Mouse (Mus musculus): ENCODE measurements around the gene Scnn1g. TPM values are rescaled to one million over a fixed set of nuclear protein-coding genes. Genes with fewer than 3 reads are reported as not detected.

Gene Scnn1g
- polyA plus RNA-seq (2015; fragmentation: Nextera tagmentation; extraction: Ambion mirVana) = 0.11 TPM in 1 of 2 replicates, not detected in the other

- Histone ChIP-seq H3K36me3 (ENCODE audit: control insufficient read depth, insufficient read depth, low read length) (no peaks in the 10 kb centered on the region), H3K9me3 (ENCODE audit: control insufficient read depth, low read length) (no peaks in the 10 kb centered on the region), H3K4me2 (ENCODE audit: low read length) (peak within 1 kb of the TSS; percentile 95), H3K27ac (ENCODE audit: low read depth, low read length) (no peak within 1 kb of the TSS), H3K4me3 (ENCODE audit: low read length) (peak within 1 kb of the TSS; percentile 45), H3K4me1 (ENCODE audit: control insufficient read depth, insufficient read depth, low read depth, low read length) (peaks cover 7% of the 10 kb centered on the region; the same call in 1 of the 2 replicates), H3K9ac (ENCODE audit: low read depth, low read length) (peak within 1 kb of the TSS; percentile 50; the same call in 1 of the 2 replicates), H3K27me3 (replicated peaks; ENCODE audit: control insufficient read depth, insufficient read depth, low read length) (peaks cover 15% of the 10 kb centered on the region)
- 1% methylated on average over 38 of the region's 38 CpGs for WGBS
- ATAC-seq = peak; percentile 97
These were observed at the start of gene Scnn1g for GRCm38 (mm10) chr7:121734171-121734831. Gene Scnn1g (plus strand): TSS chr7:121734479.

- Histone ChIP-seq H3K9ac (ENCODE audit: low read depth, low read length) (no peak overlapping the region), H3K4me2 (ENCODE audit: low read length) (no peak overlapping the region), H3K4me1 (ENCODE audit: control insufficient read depth, insufficient read depth, low read depth, low read length) (no peaks in the 10 kb centered on the region), H3K4me3 (ENCODE audit: low read length) (no peak overlapping the region), H3K27me3 (replicated peaks; ENCODE audit: control insufficient read depth, insufficient read depth, low read length) (no peaks in the 10 kb centered on the region), H3K27ac (ENCODE audit: low read depth, low read length) (no peak overlapping the region), H3K9me3 (ENCODE audit: control insufficient read depth, low read length) (no peaks in the 10 kb centered on the region), H3K36me3 (ENCODE audit: control insufficient read depth, insufficient read depth, low read length) (no peaks in the 10 kb centered on the region)
- no peak for ATAC-seq
- 90% methylated on average over 5 of the region's 5 CpGs for WGBS
These were observed 48.9 kb upstream of the Scnn1g start for GRCm38 (mm10) chr7:121685140-121685984.

- H3K4me3 ChIP-seq (ENCODE audit: low read length) = no peak overlapping the region
- no peaks in the 10 kb centered on the region for H3K9me3 ChIP-seq (ENCODE audit: control insufficient read depth, low read length)
- H3K9ac ChIP-seq (ENCODE audit: low read depth, low read length) = no peak overlapping the region
These were observed 44.9 kb upstream of the Scnn1g start for GRCm38 (mm10) chr7:121689338-121689737.

GRCm38 (mm10) chr7:121691803-121692202 lies 42.5 kb upstream of the Scnn1g start:
- 77% methylated on average over 2 of the region's 2 CpGs for WGBS
- Histone ChIP-seq H3K4me1 (ENCODE audit: control insufficient read depth, insufficient read depth, low read depth, low read length) (no peaks in the 10 kb centered on the region), H3K4me2 (ENCODE audit: low read length) (no peak overlapping the region), H3K4me3 (ENCODE audit: low read length) (no peak overlapping the region), H3K9ac (ENCODE audit: low read depth, low read length) (no peak overlapping the region), H3K27ac (ENCODE audit: low read depth, low read length) (no peak overlapping the region), H3K36me3 (ENCODE audit: control insufficient read depth, insufficient read depth, low read length) (no peaks in the 10 kb centered on the region), H3K9me3 (ENCODE audit: control insufficient read depth, low read length) (no peaks in the 10 kb centered on the region), H3K27me3 (replicated peaks; ENCODE audit: control insufficient read depth, insufficient read depth, low read length) (no peaks in the 10 kb centered on the region)
- ATAC-seq = no peak

More at GRCm38 (mm10) chr7:121689338-121689737, 44.9 kb upstream of the Scnn1g start:
- Histone ChIP-seq H3K4me1 (ENCODE audit: control insufficient read depth, insufficient read depth, low read depth, low read length) (no peaks in the 10 kb centered on the region), H3K27ac (ENCODE audit: low read depth, low read length) (no peak overlapping the region), H3K4me2 (ENCODE audit: low read length) (no peak overlapping the region), H3K27me3 (replicated peaks; ENCODE audit: control insufficient read depth, insufficient read depth, low read length) (no peaks in the 10 kb centered on the region), H3K36me3 (ENCODE audit: control insufficient read depth, insufficient read depth, low read length) (no peaks in the 10 kb centered on the region)
- no peak for ATAC-seq

GRCm38 (mm10) chr7:121697170-121697569 lies 37.1 kb upstream of the Scnn1g start:
- Histone ChIP-seq H3K9ac (ENCODE audit: low read depth, low read length) (no peak overlapping the region), H3K4me3 (ENCODE audit: low read length) (no peak overlapping the region), H3K36me3 (ENCODE audit: control insufficient read depth, insufficient read depth, low read length) (no peaks in the 10 kb centered on the region; the same call in 1 of the 2 replicates), H3K27ac (ENCODE audit: low read depth, low read length) (no peak overlapping the region), H3K4me1 (ENCODE audit: control insufficient read depth, insufficient read depth, low read depth, low read length) (no peaks in the 10 kb centered on the region), H3K27me3 (replicated peaks; ENCODE audit: control insufficient read depth, insufficient read depth, low read length) (no peaks in the 10 kb centered on the region), H3K4me2 (ENCODE audit: low read length) (no peak overlapping the region), H3K9me3 (ENCODE audit: control insufficient read depth, low read length) (no peaks in the 10 kb centered on the region)
- no peak for ATAC-seq

GRCm38 (mm10) chr7:121697574-121697973 lies 36.7 kb upstream of the Scnn1g start:
- no peak for ATAC-seq
- H3K27me3 ChIP-seq (replicated peaks; ENCODE audit: control insufficient read depth, insufficient read depth, low read length) = no peaks in the 10 kb centered on the region
- H3K36me3 ChIP-seq (ENCODE audit: control insufficient read depth, insufficient read depth, low read length) = no peaks in the 10 kb centered on the region; the same call in 1 of the 2 replicates
- H3K4me2 ChIP-seq (ENCODE audit: low read length) = no peak overlapping the region
- 35% methylated on average over 1 of the region's 1 CpGs for WGBS
- no peak overlapping the region for H3K27ac ChIP-seq (ENCODE audit: low read depth, low read length)
- H3K4me3 ChIP-seq (ENCODE audit: low read length) = no peak overlapping the region
- no peaks in the 10 kb centered on the region for H3K4me1 ChIP-seq (ENCODE audit: control insufficient read depth, insufficient read depth, low read depth, low read length)
- H3K9me3 ChIP-seq (ENCODE audit: control insufficient read depth, low read length) = no peaks in the 10 kb centered on the region
- H3K9ac ChIP-seq (ENCODE audit: low read depth, low read length) = no peak overlapping the region

- Histone ChIP-seq H3K9ac (ENCODE audit: low read depth, low read length) (no peak overlapping the region), H3K27ac (ENCODE audit: low read depth, low read length) (no peak overlapping the region), H3K27me3 (replicated peaks; ENCODE audit: control insufficient read depth, insufficient read depth, low read length) (no peaks in the 10 kb centered on the region), H3K9me3 (ENCODE audit: control insufficient read depth, low read length) (no peaks in the 10 kb centered on the region), H3K4me1 (ENCODE audit: control insufficient read depth, insufficient read depth, low read depth, low read length) (peaks cover 5% of the 10 kb centered on the region), H3K36me3 (ENCODE audit: control insufficient read depth, insufficient read depth, low read length) (no peaks in the 10 kb centered on the region; the same call in 1 of the 2 replicates), H3K4me2 (ENCODE audit: low read length) (no peak overlapping the region), H3K4me3 (ENCODE audit: low read length) (no peak overlapping the region)
- ATAC-seq = no peak
These were observed 35.1 kb upstream of the Scnn1g start for GRCm38 (mm10) chr7:121699218-121699617.

GRCm38 (mm10) chr7:121700480-121700879 lies 33.8 kb upstream of the Scnn1g start:
- H3K27me3 ChIP-seq (replicated peaks; ENCODE audit: control insufficient read depth, insufficient read depth, low read length) = no peaks in the 10 kb centered on the region
- H3K9me3 ChIP-seq (ENCODE audit: control insufficient read depth, low read length) = no peaks in the 10 kb centered on the region
- H3K4me3 ChIP-seq (ENCODE audit: low read length) = no peak overlapping the region
- WGBS = 88% methylated on average over 3 of the region's 3 CpGs
- H3K4me1 ChIP-seq (ENCODE audit: control insufficient read depth, insufficient read depth, low read depth, low read length) = peaks cover 18% of the 10 kb centered on the region
- H3K36me3 ChIP-seq (ENCODE audit: control insufficient read depth, insufficient read depth, low read length) = no peaks in the 10 kb centered on the region; the same call in 1 of the 2 replicates
- no peak overlapping the region for H3K27ac ChIP-seq (ENCODE audit: low read depth, low read length)
- H3K9ac ChIP-seq (ENCODE audit: low read depth, low read length) = no peak overlapping the region
- ATAC-seq = no peak
- H3K4me2 ChIP-seq (ENCODE audit: low read length) = no peak overlapping the region

GRCm38 (mm10) chr7:121701983-121702382 lies 32.3 kb upstream of the Scnn1g start:
- Histone ChIP-seq H3K4me3 (ENCODE audit: low read length) (no peak overlapping the region), H3K36me3 (ENCODE audit: control insufficient read depth, insufficient read depth, low read length) (no peaks in the 10 kb centered on the region; the same call in 1 of the 2 replicates), H3K27me3 (replicated peaks; ENCODE audit: control insufficient read depth, insufficient read depth, low read length) (no peaks in the 10 kb centered on the region), H3K4me2 (ENCODE audit: low read length) (no peak overlapping the region), H3K27ac (ENCODE audit: low read depth, low read length) (no peak overlapping the region), H3K4me1 (ENCODE audit: control insufficient read depth, insufficient read depth, low read depth, low read length) (peaks cover 26% of the 10 kb centered on the region), H3K9ac (ENCODE audit: low read depth, low read length) (no peak overlapping the region), H3K9me3 (ENCODE audit: control insufficient read depth, low read length) (no peaks in the 10 kb centered on the region)
- no peak for ATAC-seq
- WGBS = 58% methylated on average over 6 of the region's 6 CpGs
